Mouse (Mus musculus): ENCODE results near the gene Olfr1380.
"Not testable (repeated sequence)": the region's sequence is repeated elsewhere in the genome, so short reads cannot be mapped to it uniquely, and the experiment has no call there.

Olfr1380 gene

DNA sequence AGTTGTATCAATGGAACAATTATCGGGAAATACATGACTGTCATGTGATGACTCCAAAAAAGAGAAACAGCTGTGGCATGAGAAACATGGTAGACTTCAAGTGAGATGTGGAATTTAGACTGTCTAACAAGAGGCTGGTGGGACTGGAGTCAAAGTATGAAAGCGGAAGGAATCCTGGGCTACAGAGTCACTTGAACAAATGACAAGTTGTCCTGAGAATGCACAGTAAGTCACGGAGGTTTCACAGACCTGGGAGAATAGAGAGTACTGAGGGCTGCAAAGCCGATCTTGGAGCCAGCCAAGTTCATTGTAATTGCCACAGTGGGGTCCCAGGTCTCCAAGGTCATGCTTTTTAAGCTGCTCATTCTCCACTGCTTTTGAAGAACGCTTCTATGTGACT is at the start of gene Olfr1380:
Olfr1380 (plus strand) TSS at position 301 of the 400 bp plus-strand sequence.
- not testable (repeated sequence) for DNase-seq

GRCm38 (mm10) chr11:49518086-49518485 is 38.6 kb upstream of the Olfr1380 start:
- no peak for DNase-seq

DNA sequence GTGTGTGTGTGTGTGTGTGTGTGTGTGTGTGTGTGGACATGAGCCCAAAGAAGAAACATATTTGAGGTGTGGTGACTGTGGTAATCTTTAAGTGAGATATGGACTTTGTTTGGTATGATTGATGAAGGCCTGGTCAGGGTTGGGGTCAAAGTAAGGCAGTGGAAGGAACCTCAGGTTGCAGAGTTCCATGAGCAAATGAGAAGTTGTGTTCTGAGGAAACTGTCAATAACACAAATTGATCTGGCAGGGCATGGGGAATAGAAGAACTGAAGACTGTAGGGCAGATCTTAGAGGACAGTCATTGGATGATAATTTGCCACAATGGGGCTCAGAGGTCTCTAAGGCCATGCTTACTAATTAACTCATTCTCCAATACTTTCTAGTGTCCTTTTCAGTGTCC is 37.3 kb upstream of the Olfr1380 start, which contains the start of gene Olfr1383:
Olfr1383 (plus strand) TSS at position 301 of the 400 bp plus-strand sequence.
- no peak for DNase-seq

DNA sequence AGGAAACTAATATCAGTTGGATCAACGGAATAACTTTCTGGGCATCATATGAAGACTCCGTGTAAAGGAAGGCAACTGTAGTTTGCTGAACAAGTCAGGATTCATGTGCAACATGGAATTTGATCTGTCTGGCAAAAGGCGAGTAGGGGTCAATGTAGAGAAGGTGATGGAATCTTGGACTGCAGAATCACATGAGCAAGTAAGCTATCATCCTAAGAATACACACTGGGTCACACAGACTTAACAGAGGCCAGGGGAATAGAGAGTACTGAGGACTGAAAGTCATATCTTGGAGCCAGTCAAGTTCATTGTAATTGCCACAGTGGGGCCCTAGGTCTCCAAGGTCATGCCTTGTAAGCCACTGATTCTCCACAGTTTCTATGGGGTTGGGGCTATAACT is 28.7 kb upstream of the Olfr1380 start, which contains the start of gene Olfr1382:
Olfr1382 (plus strand) TSS at position 301 of the 400 bp plus-strand sequence.
- DNase-seq, result no peak

- DNase-seq, result no peak
Observed at GRCm38 (mm10) chr11:49532761-49533160, 23.9 kb upstream of the Olfr1380 start.

GRCm38 (mm10) chr11:49536631-49537030 is 20.0 kb upstream of the Olfr1380 start:
- not testable (repeated sequence) for DNase-seq

- DNase-seq, result not testable (repeated sequence)
Observed at GRCm38 (mm10) chr11:49543149-49543548, 13.5 kb upstream of the Olfr1380 start, which contains the start of gene Olfr1381. Gene Olfr1381 (plus strand): TSS chr11:49543449.

- DNase-seq, result not testable (repeated sequence)
Observed at GRCm38 (mm10) chr11:49554033-49554432, 2.6 kb upstream of the Olfr1380 start.

- not testable (repeated sequence) for DNase-seq
Observed at GRCm38 (mm10) chr11:49575054-49575453, 18.4 kb downstream of the Olfr1380 start.

DNA sequence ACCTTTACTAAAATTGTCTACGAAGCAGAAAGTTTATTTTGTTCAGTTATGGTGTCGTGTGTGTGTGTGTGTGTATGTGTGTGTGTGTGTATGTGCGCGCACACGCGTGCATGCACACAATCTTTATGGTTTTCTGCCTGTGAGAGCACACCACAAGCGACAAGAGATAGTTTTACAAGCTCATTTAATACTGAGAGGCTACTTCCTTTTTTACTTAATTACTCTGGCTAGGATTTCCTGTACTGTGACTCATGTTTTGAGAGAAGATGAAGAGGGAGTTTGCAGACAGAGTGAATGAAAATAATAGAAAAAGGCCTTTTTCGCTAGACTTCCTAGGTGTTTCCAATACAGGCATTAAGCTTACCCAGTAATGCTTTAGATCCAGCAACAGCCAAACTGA is 23.8 kb downstream of the Olfr1380 start:
- DNase-seq, result not testable (repeated sequence)

GRCm38 (mm10) chr11:49590213-49590612 is 33.5 kb downstream of the Olfr1380 start:
- DNase-seq, result no peak

- not testable (repeated sequence) for DNase-seq
Observed at GRCm38 (mm10) chr11:49597149-49597548, 40.5 kb downstream of the Olfr1380 start.

GRCm38 (mm10) chr11:49608306-49608705 is 51.6 kb downstream of the Olfr1380 start:
- DNase-seq, result not testable (repeated sequence)

DNA sequence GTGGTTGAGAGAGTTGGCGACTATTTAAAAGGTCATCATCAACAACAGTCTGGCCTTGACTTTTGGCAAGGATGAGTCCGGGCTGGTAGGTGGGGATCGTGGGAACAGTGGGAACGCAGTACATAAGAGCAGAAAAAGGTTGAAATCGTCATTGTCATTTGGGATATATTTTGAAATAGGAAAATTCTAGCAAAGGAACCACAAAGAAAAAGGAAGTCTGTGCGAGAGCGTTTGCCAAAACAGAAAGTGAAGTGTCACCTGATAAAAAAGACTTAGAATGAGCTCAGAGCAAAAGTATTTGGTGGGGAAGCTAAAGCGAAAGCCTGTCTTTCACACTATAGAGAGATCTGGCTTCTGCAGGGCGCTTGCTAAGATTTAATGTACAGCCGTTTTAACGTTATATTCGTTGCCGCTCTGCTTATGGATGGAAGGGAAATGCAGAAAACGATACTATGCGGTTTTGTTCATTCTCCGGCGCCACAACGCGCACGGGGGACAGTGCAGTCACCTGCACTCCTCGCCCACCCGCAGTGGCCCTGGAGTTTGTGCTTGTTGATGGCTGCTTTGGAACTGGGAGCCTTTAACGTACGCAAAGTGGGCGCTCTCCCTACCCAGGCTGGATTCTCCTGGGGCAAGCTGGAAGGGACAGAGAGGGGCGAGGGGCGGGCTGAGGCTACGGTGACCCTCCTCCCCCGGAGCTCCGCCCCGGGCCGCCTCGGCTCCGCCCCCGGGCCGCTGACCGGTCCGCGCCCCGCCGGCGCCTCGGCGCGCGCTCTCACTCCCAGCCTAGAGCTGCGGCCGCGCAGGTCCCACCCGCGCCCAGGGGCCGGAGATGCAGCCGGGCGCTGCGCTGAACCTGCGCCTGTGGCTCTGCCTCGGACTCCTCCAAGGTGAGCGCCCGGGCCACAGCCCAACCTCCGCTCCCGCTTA is 52.5 kb downstream of the Olfr1380 start, which contains the start of gene Flt4:
Flt4 (plus strand) TSS at position 326 of the 930 bp plus-strand sequence.
- DNase-seq, result not testable (repeated sequence)

DNA sequence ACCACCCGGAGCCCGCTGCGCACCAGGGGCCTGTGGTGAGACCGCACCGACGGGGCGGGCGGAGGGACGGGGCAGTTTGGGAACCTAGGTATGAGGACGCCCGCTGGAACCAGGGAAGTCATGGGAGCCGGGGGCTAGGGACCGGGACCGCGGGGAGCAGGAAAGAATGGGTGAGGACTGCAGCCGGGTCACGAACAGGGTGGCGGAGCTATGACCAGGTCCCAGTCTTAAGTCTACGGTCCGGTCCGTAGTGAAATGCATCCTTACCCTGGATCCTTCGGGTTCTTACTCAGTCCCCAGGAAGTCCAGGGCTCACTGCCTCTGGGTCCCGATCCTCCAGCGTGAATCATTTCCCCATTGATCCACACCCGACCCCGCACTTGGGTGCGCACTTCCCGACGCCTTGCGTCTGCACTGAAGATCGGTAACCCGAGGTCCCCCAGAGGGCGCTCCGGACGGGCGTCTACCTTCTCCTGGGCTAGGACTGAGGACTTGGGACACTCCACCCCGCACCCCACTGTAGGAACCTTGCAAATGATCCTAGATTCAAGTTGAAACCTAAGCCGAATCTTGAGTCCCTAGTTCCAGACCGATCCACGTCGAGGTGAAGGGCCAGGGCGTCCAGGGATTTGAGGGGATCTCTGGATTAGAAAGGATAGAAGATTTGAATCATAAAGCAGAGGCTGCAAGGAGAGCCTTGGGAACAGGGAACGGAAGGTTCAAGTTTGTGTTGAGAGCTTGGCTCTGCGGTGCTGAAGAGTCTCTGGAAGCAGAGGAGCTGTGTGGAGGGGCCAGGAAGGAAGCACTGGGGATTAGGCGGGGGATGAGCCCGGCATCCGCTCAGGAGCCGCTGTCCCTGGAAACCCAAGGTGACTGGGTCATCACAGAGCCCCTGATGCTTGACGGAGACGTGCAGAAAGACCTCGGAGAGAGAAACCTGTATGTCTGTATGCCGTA is 53.5 kb downstream of the Olfr1380 start:
- DNase-seq, result not testable (repeated sequence)

DNA sequence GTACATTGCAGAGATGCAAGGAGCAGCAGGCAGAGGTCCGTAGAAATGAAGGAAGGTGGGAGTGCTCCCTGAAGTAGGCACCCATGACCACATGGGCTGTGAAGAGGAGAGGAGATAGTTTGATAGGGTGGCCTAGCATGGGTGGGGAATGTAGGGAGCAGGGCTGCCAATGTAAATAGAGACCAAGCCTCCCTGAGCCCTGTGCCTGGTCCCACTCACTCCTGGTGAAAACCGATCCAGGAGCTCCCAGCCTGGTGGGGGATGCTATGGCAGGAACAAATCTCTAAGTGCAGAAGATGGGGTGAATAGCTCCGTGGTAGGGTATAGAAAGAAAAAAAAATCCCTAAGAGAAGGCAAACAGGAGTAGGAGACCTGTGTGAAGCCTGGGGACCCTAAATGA is 54.7 kb downstream of the Olfr1380 start:
- not testable (repeated sequence) for DNase-seq

- DNase-seq, result no peak
Observed at GRCm38 (mm10) chr11:49612154-49612553, 55.5 kb downstream of the Olfr1380 start.

GRCm38 (mm10) chr11:49613349-49613748 is 56.7 kb downstream of the Olfr1380 start:
- no peak for DNase-seq
